Mouse (Mus musculus): ENCODE results near the gene Pitpnm2.
A peak's percentile ranks its signal among the peaks of the same experiment; 100 is the strongest.

The Pitpnm2 gene

DNA sequence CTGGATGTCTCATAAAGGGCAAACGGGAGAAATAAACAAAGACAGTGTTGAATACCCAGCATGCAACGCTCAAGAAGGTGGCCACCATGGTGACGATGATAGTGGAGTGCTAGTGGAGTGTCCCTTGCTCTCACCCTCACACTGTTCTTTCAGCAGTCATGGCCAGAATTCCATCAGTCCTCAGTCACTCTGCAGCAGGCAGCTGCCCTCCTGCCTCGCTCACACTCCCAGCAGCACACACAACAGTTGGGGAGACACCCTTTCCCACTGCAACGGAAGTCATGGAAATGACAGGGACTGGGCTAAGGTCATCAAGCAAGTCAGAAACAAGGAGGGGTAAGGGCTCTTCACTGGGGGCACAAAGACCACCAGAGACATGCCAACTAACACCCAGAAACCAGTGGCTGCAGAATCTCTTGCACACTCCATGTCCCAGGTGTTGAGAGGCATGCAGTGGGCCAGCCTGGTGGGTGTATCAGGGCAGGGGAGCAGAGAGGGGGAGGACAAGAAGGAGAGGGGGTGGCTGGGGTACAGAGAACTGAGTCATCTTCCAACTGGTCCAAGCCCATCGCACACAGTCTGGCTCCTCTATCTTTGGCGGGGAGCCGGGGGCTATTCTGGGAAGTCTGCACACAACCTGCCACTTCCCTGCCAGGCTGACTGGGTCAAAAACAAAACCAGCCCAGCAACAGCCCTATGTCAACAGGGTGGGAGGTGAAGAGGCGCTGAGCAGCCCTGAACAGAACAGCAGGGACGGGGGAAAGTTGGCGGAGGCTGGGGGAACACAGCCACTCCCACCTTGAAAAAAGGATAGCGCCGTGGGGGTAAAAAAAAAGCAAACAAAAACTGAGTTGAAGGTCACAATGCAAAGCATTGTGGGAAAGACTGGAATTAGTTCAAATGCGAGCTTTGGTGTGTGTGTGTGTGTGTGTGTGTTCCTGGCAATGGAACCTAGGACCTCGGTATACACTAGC, 76.3 kb downstream of the Pitpnm2 start:
- peak; percentile 77 for DNase-seq

DNA sequence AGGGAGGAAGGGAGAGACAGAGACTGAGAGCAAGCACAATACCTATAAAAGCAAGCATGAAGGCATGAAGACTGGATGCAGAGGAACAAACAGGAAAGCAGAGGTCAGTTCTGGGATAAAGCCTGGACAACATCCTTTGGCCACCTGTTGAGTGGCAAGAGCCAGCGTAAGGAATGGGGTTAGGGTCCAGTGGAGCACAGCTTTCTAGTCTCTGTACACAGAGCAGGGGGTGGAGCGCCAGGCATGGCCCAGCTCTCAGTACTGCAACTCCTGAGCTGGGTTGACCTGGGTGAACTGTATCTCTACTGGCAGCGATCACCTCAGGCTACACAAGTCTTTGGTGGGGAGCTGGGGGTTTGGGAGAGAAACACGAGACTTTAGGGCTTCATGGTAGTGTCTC, 77.3 kb downstream of the Pitpnm2 start:
- DNase-seq, result no peak

DNA sequence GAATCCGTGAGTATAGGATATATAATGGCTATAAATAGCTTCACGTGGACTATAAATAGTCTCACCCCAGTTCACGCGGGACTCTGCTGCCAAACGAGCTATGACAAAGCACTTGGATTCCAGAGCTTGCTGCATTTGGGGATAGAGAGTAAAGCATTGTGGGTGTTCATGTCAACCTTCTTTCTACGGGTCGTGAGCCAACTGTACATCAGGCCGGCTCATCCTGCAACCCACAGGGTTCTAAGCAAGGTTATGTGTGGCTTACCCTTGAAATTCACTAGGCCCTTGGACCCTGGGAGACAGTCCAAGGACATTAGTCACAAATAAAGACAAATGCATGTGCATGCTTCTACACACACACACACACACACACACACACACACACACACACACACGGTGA, 77.8 kb downstream of the Pitpnm2 start:
- DNase-seq, result no peak

DNA sequence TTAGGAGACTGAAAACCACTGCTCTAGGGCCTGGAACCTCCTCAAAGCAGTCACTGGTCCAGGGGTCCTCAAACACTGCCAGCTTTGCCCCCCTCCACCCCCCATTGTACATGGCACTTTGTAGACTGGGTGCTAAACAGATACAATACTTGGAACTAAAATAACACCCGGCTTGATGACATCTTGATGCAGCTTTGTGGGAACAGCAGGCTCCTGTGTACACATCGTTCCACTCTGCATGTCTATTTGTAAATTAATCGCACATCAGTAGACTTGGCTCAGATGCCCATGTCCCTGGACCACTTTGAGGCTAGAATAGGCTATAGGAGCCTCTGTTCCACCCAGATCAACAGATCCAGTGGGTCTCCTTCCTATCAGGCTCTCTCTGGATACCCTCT, 80.3 kb downstream of the Pitpnm2 start:
- DNase-seq, result no peak

DNA sequence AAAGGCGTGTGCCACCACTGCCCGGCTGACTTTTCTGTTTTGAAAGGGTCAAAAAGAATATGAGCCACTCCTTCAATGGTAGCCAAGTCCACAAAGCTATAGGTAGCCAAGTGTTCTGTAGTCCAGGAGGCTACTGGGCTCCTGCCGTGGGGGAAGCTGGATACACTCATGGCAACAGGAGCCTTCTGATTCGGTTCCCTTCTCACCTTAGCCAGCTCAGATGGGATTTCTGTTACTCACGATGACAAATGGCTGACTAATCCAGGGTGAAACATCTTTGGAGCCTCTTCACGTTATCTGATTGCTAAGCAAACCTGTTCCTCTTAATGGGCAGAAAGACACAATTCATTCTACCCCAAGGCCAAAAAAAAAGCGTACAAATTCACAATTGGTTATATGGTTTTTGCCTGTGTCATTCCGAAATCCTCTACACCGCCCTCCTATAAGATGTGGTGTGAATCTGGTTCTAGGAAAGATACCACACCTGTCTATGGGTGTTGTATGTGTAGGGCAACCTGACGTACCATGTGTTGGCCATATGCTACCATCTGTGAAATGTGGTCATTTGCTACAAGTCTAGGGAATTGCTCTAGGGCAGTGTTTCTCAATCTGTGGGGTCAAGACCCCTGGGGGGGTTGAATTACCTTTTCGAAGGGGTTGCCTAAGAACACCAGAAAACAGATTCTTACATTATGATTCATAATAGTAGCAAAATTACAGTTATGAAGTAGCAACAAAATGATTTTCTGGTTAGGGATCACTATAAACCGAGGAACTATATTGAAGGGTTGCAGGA, 80.9 kb downstream of the Pitpnm2 start:
- no peak for DNase-seq

DNA sequence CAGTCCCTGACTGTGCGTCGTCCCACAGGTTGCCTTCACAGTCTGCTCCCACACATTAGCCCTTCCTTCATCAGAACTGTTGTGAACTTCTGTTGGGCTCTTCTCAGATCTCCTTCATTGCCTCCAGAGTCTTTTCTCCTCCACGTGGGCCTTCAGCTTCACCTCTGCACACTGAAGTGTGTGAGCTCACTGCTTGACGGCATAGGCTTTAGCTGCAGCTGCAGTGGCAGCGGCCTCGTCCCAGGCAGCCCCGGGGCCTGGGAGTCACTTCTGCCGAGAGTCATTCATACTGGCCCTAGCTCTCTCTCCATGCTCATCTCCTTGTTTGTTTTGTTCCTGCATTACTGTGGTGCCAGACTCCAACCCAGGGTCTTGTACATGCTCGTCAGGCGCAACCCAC, 81.9 kb downstream of the Pitpnm2 start:
- DNase-seq, result no peak

DNA sequence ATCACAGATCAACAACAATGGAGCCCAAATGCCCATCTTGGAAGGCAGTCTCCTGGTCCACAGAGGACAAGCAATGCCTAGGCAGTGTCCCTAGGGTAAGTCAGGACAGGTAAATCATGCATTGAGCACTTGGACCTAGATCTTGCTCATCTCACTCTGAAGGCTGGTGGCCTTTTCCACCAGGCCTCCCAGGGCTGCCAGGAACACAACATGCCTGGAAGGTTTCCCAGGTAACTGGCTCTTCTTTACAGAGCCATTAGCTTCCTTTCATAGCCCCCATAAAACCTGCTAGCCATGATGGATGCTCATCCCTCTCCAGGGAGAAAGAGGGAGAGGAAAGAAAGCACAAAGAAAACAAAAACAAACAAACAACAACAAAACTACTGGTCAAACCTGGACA, 82.8 kb downstream of the Pitpnm2 start:
- DNase-seq, result no peak

DNA sequence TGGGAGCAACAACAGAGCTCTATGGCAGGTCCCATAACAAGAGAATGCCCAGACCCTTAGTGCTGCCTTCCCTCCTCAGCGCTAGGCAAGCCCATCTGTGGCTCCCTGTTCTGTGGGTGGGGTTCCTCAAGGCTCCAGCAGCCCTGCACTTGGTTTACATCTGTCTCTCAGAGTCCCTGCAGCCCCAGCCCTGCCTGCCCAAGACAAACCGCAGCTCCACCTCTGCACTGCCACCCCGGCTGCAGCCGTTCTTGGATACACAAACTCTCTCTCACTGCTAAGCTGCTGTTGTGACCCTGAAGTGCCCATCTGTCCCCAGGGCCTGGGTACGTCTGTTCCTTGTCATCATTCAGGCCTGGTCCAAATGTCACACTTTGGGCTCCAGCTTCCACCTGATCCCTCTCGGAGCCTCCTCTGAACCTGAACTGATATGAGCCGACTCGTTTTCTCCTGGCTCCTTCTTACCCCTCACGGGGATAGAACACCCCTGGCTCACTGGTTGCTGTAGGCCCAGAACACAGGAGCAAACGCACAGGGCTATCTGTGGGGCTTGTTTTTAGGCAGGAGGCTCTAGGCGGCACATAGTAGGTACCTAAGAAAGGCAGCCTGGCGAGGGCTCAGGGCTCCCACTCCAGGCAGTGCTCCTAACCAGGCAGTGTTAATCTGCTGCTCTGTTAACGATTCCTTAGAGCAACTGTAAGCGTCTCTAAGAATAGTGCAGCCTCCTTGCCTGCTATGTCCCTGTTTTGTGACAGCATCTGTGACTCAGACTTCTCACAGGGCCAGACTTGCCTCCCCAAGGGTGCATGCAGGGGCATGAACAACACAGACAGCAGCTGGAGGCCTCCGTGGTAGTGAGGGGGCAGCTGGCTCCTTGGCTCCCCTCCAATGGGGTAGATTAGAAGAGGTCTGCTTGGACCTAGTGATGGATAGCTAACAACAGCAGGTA, 83.7 kb downstream of the Pitpnm2 start:
- no peak for DNase-seq

DNA sequence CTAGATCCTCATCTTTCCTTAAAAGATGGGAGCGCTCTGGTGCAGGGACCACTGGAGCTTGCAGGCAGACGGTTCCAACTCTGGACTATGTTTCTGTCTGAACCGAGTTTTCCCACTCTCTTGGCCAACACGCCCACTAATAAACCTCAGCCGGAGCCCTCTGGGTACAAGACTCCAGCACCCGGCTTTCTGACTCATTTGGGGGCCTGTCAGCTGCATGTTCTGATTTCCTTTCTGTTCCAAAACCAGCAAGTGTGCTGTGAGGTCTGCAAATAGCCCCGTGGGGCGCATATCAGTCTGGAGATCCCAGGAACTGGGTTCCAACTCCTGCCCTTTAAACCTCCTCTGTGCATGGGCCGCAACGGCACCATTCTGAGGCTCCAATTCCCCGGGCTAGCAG, 86.1 kb downstream of the Pitpnm2 start:
- DNase-seq, result no peak

DNA sequence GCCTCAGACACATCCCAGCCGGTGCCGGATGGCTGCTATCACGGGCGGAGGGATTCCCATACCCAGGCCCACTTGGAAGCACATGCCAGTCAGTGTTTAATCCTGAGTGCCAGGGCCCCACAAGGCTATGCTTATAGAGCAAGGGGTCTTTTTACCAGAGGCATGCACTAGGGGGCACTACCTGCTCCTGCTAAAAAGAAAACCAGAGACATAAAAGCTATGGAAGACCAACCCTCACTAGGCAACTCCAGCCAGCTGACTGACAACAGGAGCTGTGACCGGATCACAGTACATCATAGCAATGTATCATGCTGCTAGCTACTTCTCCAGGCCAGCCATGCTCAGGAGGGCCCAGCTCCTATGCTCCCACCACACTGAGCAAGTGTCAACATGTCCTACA, 87.0 kb downstream of the Pitpnm2 start:
- DNase-seq, result peak; percentile 72

DNA sequence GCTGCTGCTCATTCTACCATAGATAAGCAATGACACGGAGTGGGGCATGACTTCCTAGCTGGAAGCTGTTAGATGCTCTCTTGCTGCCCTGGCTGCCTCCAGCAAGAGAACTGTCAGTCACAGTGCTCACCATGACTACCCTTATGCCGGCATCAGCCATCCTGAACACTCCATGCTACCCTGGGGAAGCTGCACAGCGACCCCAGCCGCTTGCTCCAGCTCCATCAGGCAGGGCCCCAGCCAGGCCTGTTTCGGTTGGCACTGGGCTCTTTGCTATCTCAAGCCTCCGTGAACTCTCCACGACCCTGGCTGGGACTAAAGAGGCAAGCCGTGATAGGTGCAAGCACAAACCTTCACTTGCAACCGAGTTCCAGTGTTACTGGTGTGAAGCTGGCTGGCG, 87.7 kb downstream of the Pitpnm2 start:
- no peak for DNase-seq

DNA sequence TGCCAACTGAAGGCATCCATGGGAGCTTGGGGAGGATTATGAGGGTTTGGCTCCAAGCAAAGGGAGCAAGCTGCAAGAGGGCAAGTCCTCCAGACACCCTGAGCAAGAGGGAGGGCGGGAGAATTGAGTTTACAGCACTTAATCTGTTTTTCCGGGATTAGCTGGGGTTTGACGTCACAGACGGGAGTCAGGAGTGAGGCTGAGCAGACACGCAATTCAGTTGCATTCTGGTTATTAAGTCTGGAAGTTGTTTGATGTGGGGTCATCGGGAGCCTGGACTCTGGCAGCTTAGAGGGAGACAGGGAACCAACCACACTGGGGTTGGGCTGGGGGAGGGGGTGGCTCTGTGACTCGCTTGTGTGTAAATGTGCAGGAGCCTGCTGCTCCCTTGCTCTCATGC, 90.1 kb downstream of the Pitpnm2 start:
- DNase-seq, result no peak

DNA sequence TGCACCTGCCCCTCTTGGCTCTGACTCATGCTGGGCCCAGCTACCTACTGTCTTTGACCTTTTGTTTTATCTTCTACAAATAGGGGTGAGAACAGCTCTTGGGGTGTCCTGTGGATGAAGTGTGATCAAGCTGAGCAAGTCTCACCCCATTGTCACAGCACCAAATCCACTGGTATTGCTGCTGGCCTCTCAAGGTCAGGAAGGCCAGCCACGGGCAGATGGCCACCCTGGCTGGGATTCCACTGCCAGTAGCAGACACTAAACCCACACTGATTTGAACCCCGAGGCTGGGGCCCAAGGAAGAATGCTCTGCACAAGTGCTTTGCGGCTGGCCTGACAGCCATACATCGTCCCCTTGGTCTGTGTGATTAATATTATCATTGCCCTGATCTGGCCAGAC, 91.3 kb downstream of the Pitpnm2 start:
- no peak for DNase-seq

DNA sequence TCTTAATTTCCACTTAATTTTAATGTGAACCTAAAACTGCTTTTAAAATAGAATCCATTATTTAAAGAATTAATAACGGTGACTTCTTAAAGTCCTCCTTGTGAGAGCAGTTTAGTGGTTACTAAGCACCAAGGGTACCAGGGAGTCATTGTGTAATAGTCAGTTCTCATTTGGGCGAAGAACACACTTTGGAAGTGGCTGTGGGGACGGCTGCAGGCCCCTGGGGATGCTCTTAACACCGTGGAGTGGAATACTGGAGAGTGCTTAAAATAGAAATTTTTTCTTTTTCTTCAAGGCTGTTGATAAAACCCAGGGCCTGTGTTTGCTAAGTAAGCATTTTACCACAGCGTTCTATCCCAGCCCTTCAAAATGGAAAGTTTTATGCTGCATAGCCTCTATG, 93.6 kb downstream of the Pitpnm2 start:
- no peak for DNase-seq

DNA sequence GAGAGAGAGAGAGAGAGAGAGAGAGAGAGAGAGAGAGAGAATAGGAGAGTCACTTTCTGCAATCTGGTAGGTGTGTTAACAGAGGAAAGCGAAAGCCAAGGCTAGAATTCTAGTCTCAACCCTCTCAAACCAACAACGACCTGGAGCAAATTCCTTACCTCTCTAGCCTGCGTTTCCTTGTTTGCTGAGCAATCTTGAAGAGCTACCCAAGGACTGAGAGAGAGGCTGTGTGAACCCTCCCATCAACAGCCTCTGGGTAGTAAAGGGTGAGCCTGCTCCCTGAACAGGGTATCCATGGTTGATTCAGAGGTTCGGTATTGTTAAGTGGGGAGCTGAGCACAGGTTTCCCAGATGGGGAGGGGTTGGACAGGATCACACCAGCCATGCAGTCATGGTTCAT, 96.8 kb downstream of the Pitpnm2 start:
- DNase-seq, result no peak

DNA sequence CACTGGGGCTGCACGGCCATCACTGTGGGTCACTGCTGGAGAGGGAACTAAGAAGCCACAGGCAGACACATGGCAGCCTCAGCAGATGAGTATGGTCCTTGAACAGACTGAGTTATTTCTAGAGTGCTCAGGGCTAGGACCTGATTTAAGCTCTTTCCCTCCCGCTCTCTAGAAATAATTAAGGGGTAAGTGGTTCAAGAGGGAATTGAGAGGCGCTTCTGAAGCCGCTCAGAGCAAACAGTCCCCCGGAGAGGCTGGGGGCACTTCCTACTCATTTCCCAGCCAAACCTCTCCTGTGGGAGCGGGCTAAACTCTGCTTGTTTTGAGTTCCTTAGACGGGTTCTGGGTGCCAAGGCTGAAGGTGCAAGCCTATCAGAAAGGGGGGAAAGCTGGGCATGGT, 98.7 kb downstream of the Pitpnm2 start:
- DNase-seq, result no peak

DNA sequence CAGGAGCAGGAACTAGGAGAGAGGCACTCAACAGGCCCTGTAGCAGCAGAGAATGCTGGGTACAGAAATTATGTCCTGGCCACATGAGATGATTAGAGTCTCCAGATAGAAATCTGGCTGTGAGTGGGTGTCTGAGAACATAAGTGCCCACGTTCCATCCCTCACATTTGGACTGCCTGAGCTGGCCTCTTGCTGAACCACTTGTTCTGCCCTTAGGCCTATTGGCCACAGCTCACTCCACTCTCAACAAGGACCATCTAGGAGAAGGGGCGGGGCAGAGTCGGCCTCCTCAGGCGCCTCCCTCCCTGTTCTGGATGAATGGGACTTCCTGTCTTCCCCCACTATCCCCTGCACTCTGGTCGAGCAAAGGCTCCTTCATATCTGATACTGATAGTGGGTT, 100.5 kb downstream of the Pitpnm2 start:
- no peak for DNase-seq

DNA sequence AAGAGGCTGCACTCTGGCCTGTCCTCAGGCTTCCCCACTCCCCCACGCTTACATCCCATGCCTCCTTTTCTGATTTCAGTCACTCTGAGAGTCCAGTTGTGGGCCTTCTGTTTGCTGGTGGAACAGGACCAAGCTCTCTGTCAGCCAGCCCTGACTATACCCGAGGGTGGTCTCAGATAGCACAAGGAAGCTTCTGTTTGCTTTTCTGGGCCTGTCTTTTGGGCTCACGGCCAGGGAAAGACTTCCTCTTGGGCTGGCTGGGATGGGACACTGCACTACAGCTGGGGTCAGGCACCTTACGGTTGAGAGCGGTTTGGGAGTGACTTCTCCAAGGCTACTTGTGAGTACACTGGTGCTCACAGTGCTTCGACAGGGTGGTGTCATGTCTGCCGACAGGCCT, 111.5 kb downstream of the Pitpnm2 start:
- no peak for DNase-seq

DNA sequence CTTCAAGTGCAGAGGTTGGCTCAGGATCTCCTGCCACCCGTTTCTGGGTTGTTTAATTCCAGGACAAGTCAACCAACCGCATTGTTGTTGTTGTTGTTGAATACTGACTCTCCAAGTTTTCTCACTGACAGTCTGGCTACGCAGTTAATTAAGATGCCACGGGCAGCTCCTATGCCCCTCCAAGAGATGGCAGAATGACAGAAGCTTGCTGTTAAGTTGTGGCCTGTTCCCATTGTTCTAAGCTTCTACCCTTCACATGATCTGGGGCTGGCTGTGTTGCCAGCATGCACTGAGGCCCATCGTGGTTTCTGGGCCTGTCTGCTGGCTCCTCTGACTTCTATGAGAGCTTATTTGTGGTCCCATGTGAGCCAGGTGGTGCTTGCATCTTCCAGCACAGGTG, 115.3 kb downstream of the Pitpnm2 start:
- no peak for DNase-seq

DNA sequence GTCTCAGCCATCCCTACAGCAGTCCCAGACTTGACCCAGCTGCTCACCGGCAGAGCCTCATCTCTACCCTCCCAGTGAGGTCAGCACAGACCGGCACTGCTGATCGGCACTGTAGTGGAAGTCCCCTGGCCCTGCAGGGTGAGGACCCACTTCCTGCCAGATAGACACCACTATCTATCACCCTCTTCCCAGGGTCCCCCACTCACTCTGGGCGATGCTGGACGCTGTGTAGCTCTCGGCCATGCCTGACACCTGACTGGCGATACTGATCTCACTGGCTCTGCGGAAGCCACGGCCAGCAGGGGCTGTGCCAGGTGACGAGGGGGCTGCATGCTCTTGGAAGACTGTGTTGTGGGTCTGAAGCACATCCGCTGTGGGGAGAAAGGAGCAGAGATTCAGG, 124.5 kb downstream of the Pitpnm2 start:
- DNase-seq, result no peak

DNA sequence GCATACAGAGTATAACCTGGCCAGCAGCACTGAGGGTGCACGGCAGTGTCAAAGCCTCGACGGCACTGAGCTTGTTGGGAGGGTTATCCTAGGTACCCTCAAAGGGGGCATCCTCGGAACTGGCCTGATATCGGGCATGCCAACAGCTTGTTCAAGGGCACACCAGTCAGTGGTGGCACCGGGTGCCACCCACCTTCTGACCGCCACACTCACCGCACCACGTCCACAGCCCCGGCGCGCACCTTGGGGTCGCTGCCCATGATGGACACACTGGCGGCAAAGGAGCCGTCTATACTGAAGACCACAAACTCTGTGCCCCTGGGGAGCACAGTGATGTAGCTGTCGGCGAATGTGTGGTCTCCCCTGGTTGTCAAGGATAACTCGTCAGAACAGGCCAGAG, 127.2 kb downstream of the Pitpnm2 start:
- DNase-seq, result no peak

DNA sequence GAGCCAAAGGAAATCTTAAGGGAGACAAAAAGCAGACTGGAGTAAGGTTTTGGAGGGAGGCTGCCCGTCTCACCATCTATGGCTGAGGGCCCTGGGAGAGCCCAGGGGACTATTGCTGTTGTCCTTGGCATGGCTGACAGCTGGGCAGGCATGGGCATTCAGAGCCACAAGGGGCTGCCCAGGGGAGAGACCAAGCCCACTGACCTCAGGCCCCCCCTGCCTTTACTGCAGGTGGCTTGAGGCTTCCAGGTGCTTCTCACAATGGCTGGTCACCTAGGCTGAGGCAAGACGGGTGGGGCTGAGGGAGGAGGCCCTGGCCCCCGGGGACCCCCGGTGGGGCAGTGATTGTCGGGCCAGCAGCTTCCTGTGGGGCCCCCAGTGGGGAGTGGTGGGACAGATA, 130.4 kb downstream of the Pitpnm2 start:
- no peak for DNase-seq

Measured in right cerebral cortex, postnatal 14 days (tissue).